Mouse (Mus musculus) G1E-ER4 (cell line): Measurements from ENCODE around the gene Abcg1. TPM values are rescaled to one million over a fixed set of nuclear protein-coding genes. Genes with fewer than 3 reads are reported as not detected.

Experiments used
- GATA1 ChIP-seq: IDR thresholded peaks from one replicate; pipeline ENCODE4 v1.8.0; 2012; ENCODE audit warnings: low read length, inconsistent platforms
- polyA plus RNA-seq: library from polyadenylated mRNA; stranded (reverse); fragments of >175 nt; gene quantifications from 2 replicates; pipeline ENCODE4 v1.2.3, GENCODE M21; 2012

The Abcg1 gene
- polyA plus RNA-seq, 1 experiment: not detected

- TF ChIP-seq GATA1: no peak
Measured at GRCm38 (mm10) chr17:31163821-31164220, 106.3 kb downstream of the Abcg1 start.

GRCm38 (mm10) chr17:31165127-31165526, 107.7 kb downstream of the Abcg1 start, which contains the start of gene Tff1:
Gene Tff1, minus strand, starts transcription at chr17:31165277.
- TF ChIP-seq GATA1: no peak

Other genes starting within 250 kb of the Abcg1 start
- gene Glp1r, start 155.9 kb upstream of the Abcg1 start, polyA plus RNA-seq: not detected in 2 replicates
- gene Umodl1, start 103.0 kb upstream of the Abcg1 start, polyA plus RNA-seq: not detected in 2 replicates
- not detected in 2 replicates for gene Tff3, start 72.0 kb downstream of the Abcg1 start, polyA plus RNA-seq
- gene Tff2, start 86.6 kb downstream of the Abcg1 start, polyA plus RNA-seq: not detected in 2 replicates
- gene Tff1, start 107.6 kb downstream of the Abcg1 start, polyA plus RNA-seq: not detected in 2 replicates
- not detected in 2 replicates for gene Tmprss3, start 141.3 kb downstream of the Abcg1 start, polyA plus RNA-seq
- not detected in 2 replicates for gene Ubash3a, start 150.2 kb downstream of the Abcg1 start, polyA plus RNA-seq
- gene Rsph1, start 219.7 kb downstream of the Abcg1 start, polyA plus RNA-seq: not detected in 2 replicates
- gene Slc37a1, start 229.1 kb downstream of the Abcg1 start, polyA plus RNA-seq: not detected in 2 replicates